Mouse (Mus musculus): Measurements from ENCODE around the gene Ttc39b. TPM values are rescaled to one million over a fixed set of nuclear protein-coding genes. Genes with fewer than 3 reads are reported as not detected.

Gene Ttc39b
- polyA plus RNA-seq, 1 experiment from 2014 or later = 2.1 TPM

GRCm38 (mm10) chr4:83314922-83315881 lies 8.9 kb downstream of the Ttc39b start:
- peak overlapping the region; percentile 49 for H3K4me2 ChIP-seq (replicated peaks)
- H3K4me3 ChIP-seq (replicated peaks) = 0 out of 2 replicates have a peak overlapping the region, but pooled peaks have one; percentile 10
- no peaks in the 10 kb centered on the region for H3K9me3 ChIP-seq
- 0 out of 2 replicates have a peak, but pooled peaks cover 8% of the 10 kb centered on the region for H3K4me1 ChIP-seq (replicated peaks)
- no peak overlapping the region for H3K27ac ChIP-seq
- no peaks in the 10 kb centered on the region for H3K36me3 ChIP-seq
- no peaks in the 10 kb centered on the region for H3K27me3 ChIP-seq (replicated peaks)
- peak overlapping the region; percentile 13; the same call in 1 of the 2 replicates for H3K9ac ChIP-seq
- 49% methylated on average over 13 of the region's 13 CpGs for WGBS
- 0 out of 2 replicates have a peak, but pooled peaks have one; percentile 12 for ATAC-seq

- H3K27ac ChIP-seq = no peak overlapping the region
- H3K9ac ChIP-seq = no peak overlapping the region
- H3K4me2 ChIP-seq (replicated peaks) = no peak overlapping the region
- no peaks in the 10 kb centered on the region for H3K36me3 ChIP-seq
- no peaks in the 10 kb centered on the region for H3K9me3 ChIP-seq
- 73% methylated on average over 7 of the region's 7 CpGs for WGBS
- no peak for ATAC-seq
- 0 out of 2 replicates have a peak, but pooled peaks cover 8% of the 10 kb centered on the region for H3K4me1 ChIP-seq (replicated peaks)
- H3K27me3 ChIP-seq (replicated peaks) = no peaks in the 10 kb centered on the region
- no peak overlapping the region for H3K4me3 ChIP-seq (replicated peaks)
These were observed 9.7 kb downstream of the Ttc39b start for GRCm38 (mm10) chr4:83314261-83314793.

GRCm38 (mm10) chr4:83312336-83312735 lies 11.7 kb downstream of the Ttc39b start:
- Histone ChIP-seq H3K4me2 (replicated peaks) (no peak overlapping the region), H3K36me3 (no peaks in the 10 kb centered on the region), H3K27ac (no peak overlapping the region), H3K9me3 (no peaks in the 10 kb centered on the region), H3K4me1 (replicated peaks) (peaks cover 8% of the 10 kb centered on the region; the same call in 1 of the 2 replicates), H3K9ac (no peak overlapping the region), H3K27me3 (replicated peaks) (no peaks in the 10 kb centered on the region), H3K4me3 (replicated peaks) (no peak overlapping the region)
- 77% methylated on average over 4 of the region's 4 CpGs for WGBS
- ATAC-seq = no peak

- H3K4me2 ChIP-seq (replicated peaks) = no peak overlapping the region
- H3K9me3 ChIP-seq = no peaks in the 10 kb centered on the region
- 76% methylated on average over 8 of the region's 8 CpGs for WGBS
- no peak overlapping the region for H3K9ac ChIP-seq
- peaks cover 8% of the 10 kb centered on the region; the same call in 1 of the 2 replicates for H3K4me1 ChIP-seq (replicated peaks)
- no peaks in the 10 kb centered on the region for H3K27me3 ChIP-seq (replicated peaks)
- no peak overlapping the region for H3K4me3 ChIP-seq (replicated peaks)
- H3K27ac ChIP-seq = no peak overlapping the region
- no peaks in the 10 kb centered on the region for H3K36me3 ChIP-seq
- no peak for ATAC-seq
These were observed 12.6 kb downstream of the Ttc39b start for GRCm38 (mm10) chr4:83311481-83311880.

- Histone ChIP-seq H3K27me3 (replicated peaks) (no peaks in the 10 kb centered on the region), H3K27ac (0 out of 2 replicates have a peak overlapping the region, but pooled peaks have one; percentile 19), H3K9ac (no peak overlapping the region), H3K36me3 (no peaks in the 10 kb centered on the region), H3K4me2 (replicated peaks) (no peak overlapping the region), H3K9me3 (no peaks in the 10 kb centered on the region), H3K4me1 (replicated peaks) (peaks cover 11% of the 10 kb centered on the region; the same call in 1 of the 2 replicates), H3K4me3 (replicated peaks) (no peak overlapping the region)
- WGBS = 59% methylated on average over 10 of the region's 10 CpGs
- peak; percentile 66 for ATAC-seq
These were observed 13.1 kb downstream of the Ttc39b start for GRCm38 (mm10) chr4:83310990-83311389.

- H3K4me1 ChIP-seq (replicated peaks) = peaks cover 11% of the 10 kb centered on the region; the same call in 1 of the 2 replicates
- ATAC-seq = no peak
- H3K9ac ChIP-seq = no peak overlapping the region
- no peak overlapping the region for H3K27ac ChIP-seq
- WGBS = 77% methylated on average over 3 of the region's 3 CpGs
- H3K36me3 ChIP-seq = no peaks in the 10 kb centered on the region
- H3K27me3 ChIP-seq (replicated peaks) = no peaks in the 10 kb centered on the region
- no peaks in the 10 kb centered on the region for H3K9me3 ChIP-seq
- no peak overlapping the region for H3K4me3 ChIP-seq (replicated peaks)
- no peak overlapping the region for H3K4me2 ChIP-seq (replicated peaks)
These were observed 15.1 kb downstream of the Ttc39b start for GRCm38 (mm10) chr4:83308914-83309313.

- Histone ChIP-seq H3K4me2 (replicated peaks) (no peak overlapping the region), H3K4me1 (replicated peaks) (peaks cover 11% of the 10 kb centered on the region; the same call in 1 of the 2 replicates), H3K9ac (no peak overlapping the region), H3K27ac (no peak overlapping the region), H3K36me3 (no peaks in the 10 kb centered on the region), H3K9me3 (no peaks in the 10 kb centered on the region), H3K27me3 (replicated peaks) (no peaks in the 10 kb centered on the region), H3K4me3 (replicated peaks) (no peak overlapping the region)
- no peak for ATAC-seq
- WGBS = 57% methylated on average over 12 of the region's 12 CpGs
These were observed 16.2 kb downstream of the Ttc39b start for GRCm38 (mm10) chr4:83307686-83308469.

- Histone ChIP-seq H3K9me3 (no peaks in the 10 kb centered on the region), H3K27ac (no peak overlapping the region), H3K9ac (no peak overlapping the region), H3K4me1 (replicated peaks) (peaks cover 11% of the 10 kb centered on the region; the same call in 1 of the 2 replicates), H3K4me3 (replicated peaks) (no peak overlapping the region), H3K36me3 (no peaks in the 10 kb centered on the region), H3K27me3 (replicated peaks) (no peaks in the 10 kb centered on the region), H3K4me2 (replicated peaks) (no peak overlapping the region)
- ATAC-seq = no peak
- WGBS = 86% methylated on average over 7 of the region's 7 CpGs
These were observed 17.2 kb downstream of the Ttc39b start for GRCm38 (mm10) chr4:83306879-83307278.

GRCm38 (mm10) chr4:83305099-83305498 lies 19.0 kb downstream of the Ttc39b start:
- ATAC-seq = no peak
- H3K4me3 ChIP-seq (replicated peaks) = no peak overlapping the region
- 84% methylated on average over 2 of the region's 2 CpGs for WGBS
- no peak overlapping the region for H3K4me2 ChIP-seq (replicated peaks)
- no peak overlapping the region for H3K27ac ChIP-seq
- peaks cover 5% of the 10 kb centered on the region; the same call in 1 of the 2 replicates for H3K4me1 ChIP-seq (replicated peaks)
- H3K27me3 ChIP-seq (replicated peaks) = no peaks in the 10 kb centered on the region
- H3K9ac ChIP-seq = no peak overlapping the region
- no peaks in the 10 kb centered on the region for H3K9me3 ChIP-seq
- no peaks in the 10 kb centered on the region for H3K36me3 ChIP-seq

- H3K27ac ChIP-seq = no peak overlapping the region
- no peaks in the 10 kb centered on the region for H3K36me3 ChIP-seq
- H3K9me3 ChIP-seq = no peaks in the 10 kb centered on the region
- H3K27me3 ChIP-seq (replicated peaks) = no peaks in the 10 kb centered on the region
- peaks cover 5% of the 10 kb centered on the region; the same call in 1 of the 2 replicates for H3K4me1 ChIP-seq (replicated peaks)
- ATAC-seq = peak; percentile 66
- H3K4me2 ChIP-seq (replicated peaks) = no peak overlapping the region
- no peak overlapping the region for H3K9ac ChIP-seq
- 36% methylated on average over 13 of the region's 13 CpGs for WGBS
- H3K4me3 ChIP-seq (replicated peaks) = no peak overlapping the region
These were observed 20.9 kb downstream of the Ttc39b start for GRCm38 (mm10) chr4:83302887-83303827.

- no peak overlapping the region for H3K27ac ChIP-seq
- no peaks in the 10 kb centered on the region for H3K9me3 ChIP-seq
- ATAC-seq = no peak
- H3K4me2 ChIP-seq (replicated peaks) = no peak overlapping the region
- 0 out of 2 replicates have a peak, but pooled peaks cover 5% of the 10 kb centered on the region for H3K4me1 ChIP-seq (replicated peaks)
- H3K36me3 ChIP-seq = no peaks in the 10 kb centered on the region
- no peak overlapping the region for H3K4me3 ChIP-seq (replicated peaks)
- no peaks in the 10 kb centered on the region for H3K27me3 ChIP-seq (replicated peaks)
- WGBS = 90% methylated on average over 16 of the region's 16 CpGs
- H3K9ac ChIP-seq = no peak overlapping the region
These were observed 21.8 kb downstream of the Ttc39b start for GRCm38 (mm10) chr4:83302123-83302737.

All from intestine, embryonic 15.5 days (tissue).